Mouse (Mus musculus) thymus, adult 2 months (tissue): ENCODE data around the gene Bbs1. TPM values are rescaled to one million over a fixed set of nuclear protein-coding genes. Genes with fewer than 3 reads are reported as not detected.

Source experiments
- DNase-seq: peaks from one replicate; pipeline ENCODE4 v3.0.0; 2021
- H3K27ac ChIP-seq: fragments of 200-500 bp; 2 replicates; pipeline ENCODE4 v1.5.1; 2012; ENCODE audit warnings: low read length, control low read depth; ENCODE audit not compliant: control insufficient read depth, insufficient read depth
- H3K27me3 ChIP-seq: fragments of 200-500 bp; 2 replicates; pipeline ENCODE4 v1.6.1; 2012; ENCODE audit warnings: mild to moderate bottlenecking, low read length, moderate library complexity, mixed read lengths; ENCODE audit not compliant: control insufficient read depth, insufficient read depth
- H3K36me3 ChIP-seq: fragments of 200-500 bp; 2 replicates; pipeline ENCODE4 v1.6.1; 2012; ENCODE audit warnings: mild to moderate bottlenecking, low read length, moderate library complexity; ENCODE audit not compliant: control insufficient read depth, insufficient read depth
- H3K4me1 ChIP-seq: fragments of 200-500 bp; replicated peaks from 2 replicates; pipeline ENCODE4 v1.6.1; 2012; ENCODE audit warnings: low read length; ENCODE audit not compliant: control insufficient read depth, insufficient read depth
- H3K4me3 ChIP-seq: fragments of 200-500 bp; 2 replicates; pipeline ENCODE4 v1.5.1; 2012; ENCODE audit warnings: mild to moderate bottlenecking, low read length, control low read depth, moderate library complexity; ENCODE audit not compliant: control insufficient read depth, insufficient read depth
- CTCF ChIP-seq: fragments of 200-500 bp; IDR thresholded peaks from 2 replicates; pipeline ENCODE4 v1.5.1; 2012; ENCODE audit warnings: mild to moderate bottlenecking, control low read depth, low read length, moderate library complexity, borderline replicate concordance; ENCODE audit not compliant: control insufficient read depth, poor library complexity, insufficient read depth; ENCODE audit errors: extremely low read depth
- POLR2A ChIP-seq: fragments of 200-500 bp; IDR thresholded peaks from 2 replicates; pipeline ENCODE4 v1.6.1; 2012; ENCODE audit warnings: mild to moderate bottlenecking, low read length, control low read depth, moderate library complexity; ENCODE audit not compliant: control insufficient read depth, poor library complexity, insufficient read depth; ENCODE audit errors: extremely low read depth
- WGBS: fragments of 180-500 bp; shearing (Covaris S2); methylation state at CpG from one replicate; pipeline ENCODE4 v1.1.7; 2018; 5-methylcytosine and 5-hydroxymethylcytosine counted together
- polyA plus RNA-seq: library from polyadenylated mRNA; depleted of rRNA; stranded (reverse); fragments of >200 nt; gene quantifications from 2 replicates; pipeline ENCODE4 v1.2.3, GENCODE M21; 2012

Gene Bbs1
- polyA plus RNA-seq, 1 experiment, result 2.8 TPM

- no peak for DNase-seq
- 97% methylated on average over 15 of the region's 15 CpGs for WGBS
- no peak overlapping the region for H3K4me3 ChIP-seq
- H3K27me3 ChIP-seq, result no peaks in the 10 kb centered on the region
- H3K27ac ChIP-seq, result no peak overlapping the region
- TF ChIP-seq POLR2A (no peak), CTCF (no peak)
- H3K36me3 ChIP-seq, result peaks cover 83% of the 10 kb centered on the region
- no peaks in the 10 kb centered on the region for H3K4me1 ChIP-seq
Measured at GRCm38 (mm10) chr19:4915924-4916603, 9.6 kb upstream of the Bbs1 start.

- no peak overlapping the region for H3K27ac ChIP-seq
- H3K27me3 ChIP-seq, result no peaks in the 10 kb centered on the region
- H3K4me3 ChIP-seq, result no peak overlapping the region
- TF ChIP-seq POLR2A, result no peak
- no peak for TF ChIP-seq CTCF
- peaks cover 7% of the 10 kb centered on the region for H3K4me1 ChIP-seq
- WGBS, result 97% methylated on average over 7 of the region's 7 CpGs
- H3K36me3 ChIP-seq, result peaks cover 32% of the 10 kb centered on the region
- DNase-seq, result no peak
Measured at GRCm38 (mm10) chr19:4909376-4909775, 2.9 kb upstream of the Bbs1 start.

GRCm38 (mm10) chr19:4908107-4908506 lies 1.7 kb upstream of the Bbs1 start:
- TF ChIP-seq CTCF, result no peak
- no peak for TF ChIP-seq POLR2A
- H3K4me3 ChIP-seq, result no peak overlapping the region
- H3K4me1 ChIP-seq, result peaks cover 7% of the 10 kb centered on the region
- peaks cover 19% of the 10 kb centered on the region for H3K36me3 ChIP-seq
- peak; percentile 20 for DNase-seq
- 95% methylated on average over 4 of the region's 4 CpGs for WGBS
- H3K27ac ChIP-seq, result no peak overlapping the region
- H3K27me3 ChIP-seq, result no peaks in the 10 kb centered on the region

- Histone ChIP-seq H3K27me3 (no peaks in the 10 kb centered on the region), H3K4me1 (no peaks in the 10 kb centered on the region), H3K27ac (no peak overlapping the region), H3K4me3 (no peak overlapping the region), H3K36me3 (no peaks in the 10 kb centered on the region)
- WGBS, result 74% methylated on average over 3 of the region's 3 CpGs
- DNase-seq, result no peak
- no peak for TF ChIP-seq CTCF
- no peak for TF ChIP-seq POLR2A
Measured at GRCm38 (mm10) chr19:4899888-4900287, 6.5 kb downstream of the Bbs1 start.

GRCm38 (mm10) chr19:4898972-4899371 lies 7.5 kb downstream of the Bbs1 start:
- Histone ChIP-seq H3K4me3 (no peak overlapping the region), H3K27ac (no peak overlapping the region), H3K27me3 (no peaks in the 10 kb centered on the region), H3K36me3 (no peaks in the 10 kb centered on the region), H3K4me1 (no peaks in the 10 kb centered on the region)
- no peak for DNase-seq
- WGBS, result 92% methylated on average over 9 of the region's 9 CpGs
- TF ChIP-seq POLR2A (no peak), CTCF (no peak)

GRCm38 (mm10) chr19:4896780-4897520 lies 9.5 kb downstream of the Bbs1 start:
- H3K4me1 ChIP-seq, result no peaks in the 10 kb centered on the region
- no peak for DNase-seq
- no peak for TF ChIP-seq POLR2A
- no peak for TF ChIP-seq CTCF
- WGBS, result 91% methylated on average over 21 of the region's 21 CpGs
- H3K4me3 ChIP-seq, result no peak overlapping the region
- H3K36me3 ChIP-seq, result no peaks in the 10 kb centered on the region
- no peak overlapping the region for H3K27ac ChIP-seq
- no peaks in the 10 kb centered on the region for H3K27me3 ChIP-seq
